Mouse (Mus musculus) liver, postnatal 0 days (tissue): ENCODE measurements around the gene Tcf21. TPM values are rescaled to one million over a fixed set of nuclear protein-coding genes. Genes with fewer than 3 reads are reported as not detected.

Experiments
- ATAC-seq: fragments of 200-750 bp; cut with Nextera tagmentation; 2 replicates; pipeline ENCODE4 v1.8.0; 2017; ENCODE audit warnings: mild to moderate bottlenecking, moderate library complexity
- DNase-seq: peaks from one replicate; pipeline ENCODE4 v3.0.0-alpha.2; 2016
- H3K27ac ChIP-seq: fragments of 300-500 bp; sonication (generic); 2 replicates; pipeline ENCODE4 v1.5.1; 2014; ENCODE audit warnings: antibody characterized with exemption, moderate library complexity, mild to moderate bottlenecking, low read depth
- H3K27me3 ChIP-seq: fragments of 300-500 bp; sonication (generic); 2 replicates; pipeline ENCODE4 v1.6.1; 2014; ENCODE audit warnings: low read length, control low read depth, mixed read lengths; ENCODE audit not compliant: insufficient read depth
- H3K36me3 ChIP-seq: fragments of 300-500 bp; sonication (generic); replicated peaks from 2 replicates; pipeline ENCODE4 v1.6.1; 2014; ENCODE audit warnings: mild to moderate bottlenecking, control low read depth, low read length, moderate library complexity, mixed read lengths; ENCODE audit not compliant: insufficient read depth
- H3K4me1 ChIP-seq: fragments of 300-500 bp; sonication (generic); 2 replicates; pipeline ENCODE4 v1.6.1; 2014; ENCODE audit warnings: antibody characterized with exemption, mild to moderate bottlenecking, control low read depth; ENCODE audit not compliant: insufficient read depth
- H3K4me2 ChIP-seq: fragments of 300-500 bp; sonication (generic); 2 replicates; pipeline ENCODE4 v1.6.1; 2014; ENCODE audit warnings: low read depth, mild to moderate bottlenecking, low read length, moderate library complexity, mixed read lengths
- H3K4me3 ChIP-seq: fragments of 300-500 bp; sonication (generic); 2 replicates; pipeline ENCODE4 v1.5.1; 2014; ENCODE audit warnings: low read depth, low read length
- H3K9ac ChIP-seq: fragments of 300-500 bp; sonication (generic); replicated peaks from 2 replicates; pipeline ENCODE4 v1.6.1; 2014; ENCODE audit warnings: mild to moderate bottlenecking, moderate library complexity
- H3K9me3 ChIP-seq: fragments of 300-500 bp; sonication (generic); 2 replicates; pipeline ENCODE4 v1.6.1; 2016; ENCODE audit warnings: mild to moderate bottlenecking, control low read depth, low read length, mixed read lengths
- CTCF ChIP-seq: sonication (generic); IDR thresholded peaks from 2 replicates; pipeline ENCODE4 v1.5.1; 2016; ENCODE audit warnings: antibody characterized with exemption, low read depth
- EP300 ChIP-seq: IDR thresholded peaks from 2 replicates; pipeline ENCODE4 v1.6.1; 2016; ENCODE audit warnings: antibody characterized with exemption, low read depth, mild to moderate bottlenecking
- WGBS: fragments of 180-500 bp; shearing (Covaris S2); extraction: QIAGEN DNeasy Blood & Tissue Kit; methylation state at CpG from one replicate; pipeline ENCODE4 v1.1.7; 2014; ENCODE audit not compliant: insufficient replicate concordance; 5-methylcytosine and 5-hydroxymethylcytosine counted together
- polyA plus RNA-seq: library from polyadenylated mRNA; unstranded; fragments of >200 nt; fragmentation: Nextera tagmentation; extraction: Ambion mirVana; gene quantifications from 2 replicates; pipeline ENCODE4 v1.2.1, GENCODE M21; 2015

The Tcf21 gene
- polyA plus RNA-seq, 1 experiment from 2014 or later: 12.9 TPM

GRCm38 (mm10) chr10:22775456-22775855 lies 44.5 kb downstream of the Tcf21 start:
- Histone ChIP-seq H3K4me3 (no peak overlapping the region), H3K27ac (no peak overlapping the region), H3K4me2 (no peak overlapping the region), H3K9me3 (no peaks in the 10 kb centered on the region), H3K27me3 (no peaks in the 10 kb centered on the region), H3K9ac (no peak overlapping the region), H3K4me1 (no peaks in the 10 kb centered on the region), H3K36me3 (no peaks in the 10 kb centered on the region)
- WGBS: 69% methylated on average over 2 of the region's 2 CpGs
- TF ChIP-seq EP300: no peak
- TF ChIP-seq CTCF: no peak
- no peak for DNase-seq
- no peak for ATAC-seq

DNA sequence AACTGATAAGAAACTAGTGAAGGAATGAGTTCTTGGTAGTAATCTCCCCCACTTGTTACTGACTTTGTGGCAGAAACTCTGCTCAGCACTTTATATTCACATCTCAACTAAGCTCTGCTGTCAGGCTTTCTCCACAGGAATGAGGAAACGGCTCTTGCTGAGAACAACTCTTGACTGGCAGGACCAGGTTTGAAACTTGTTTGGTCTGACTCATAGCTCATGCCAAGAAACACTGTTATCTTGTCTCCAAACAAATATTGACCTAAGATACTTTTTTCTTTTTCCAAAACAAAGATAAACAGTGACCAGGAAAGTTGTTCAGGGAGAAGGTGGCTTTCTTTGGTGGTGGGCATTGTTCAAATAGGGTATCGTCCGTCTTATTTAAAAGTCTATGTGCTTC lies 45.3 kb downstream of the Tcf21 start:
- no peaks in the 10 kb centered on the region for H3K27me3 ChIP-seq
- WGBS: 67% methylated on average over 3 of the region's 3 CpGs
- H3K4me2 ChIP-seq: no peak overlapping the region
- no peaks in the 10 kb centered on the region for H3K36me3 ChIP-seq
- no peak overlapping the region for H3K27ac ChIP-seq
- no peaks in the 10 kb centered on the region for H3K4me1 ChIP-seq
- H3K4me3 ChIP-seq: no peak overlapping the region
- DNase-seq (no peak), ATAC-seq (no peak)
- TF ChIP-seq CTCF: no peak
- TF ChIP-seq EP300: no peak
- no peak overlapping the region for H3K9ac ChIP-seq
- no peaks in the 10 kb centered on the region for H3K9me3 ChIP-seq

Other genes with a start within 250 kb of the Tcf21 start
- 0.04 TPM in 1 of 2 replicates, not detected in the other for gene Slc2a12, start 175.2 kb downstream of the Tcf21 start, polyA plus RNA-seq
- 17.4 and 19.4 TPM in 2 replicates for gene Tbpl1, start 88.2 kb downstream of the Tcf21 start, polyA plus RNA-seq